Mouse (Mus musculus) C2C12 (cell line): ENCODE results near the gene Esrra.

Experiments used
- CEBPB ChIP-seq: IDR thresholded peaks from one replicate; pipeline ENCODE4 v1.6.1; 2011; ENCODE audit warnings: low read depth, mild to moderate bottlenecking, control low read depth, moderate library complexity
- CTCF ChIP-seq: IDR thresholded peaks from one replicate; pipeline ENCODE4 v1.5.1; 2011; ENCODE audit not compliant: control insufficient read depth, insufficient read depth, insufficient read length
- FOSL1 ChIP-seq: IDR thresholded peaks from one replicate; pipeline ENCODE4 v1.8.0; 2011; ENCODE audit warnings: mild to moderate bottlenecking, low read length; ENCODE audit not compliant: poor library complexity, insufficient read depth, severe bottlenecking
- MAX ChIP-seq: IDR thresholded peaks from one replicate; pipeline ENCODE4 v1.6.1; 2011; ENCODE audit warnings: mild to moderate bottlenecking, control low read depth
- MYOD1 ChIP-seq: IDR thresholded peaks from one replicate; pipeline ENCODE4 v1.6.1; 2011; ENCODE audit warnings: low read depth; ENCODE audit not compliant: control insufficient read depth, insufficient read length
- MYOG ChIP-seq: IDR thresholded peaks from one replicate; pipeline ENCODE4 v1.6.1; 2011; ENCODE audit not compliant: control insufficient read depth, insufficient read length; ENCODE audit errors: extremely low read depth
- USF1 ChIP-seq: IDR thresholded peaks from one replicate; pipeline ENCODE4 v1.6.1; 2011; ENCODE audit warnings: low read depth, mild to moderate bottlenecking, control low read depth, moderate library complexity

- TF ChIP-seq MYOG = no peak
- no peak for TF ChIP-seq CTCF
- TF ChIP-seq USF1 = no peak
- no peak for TF ChIP-seq MYOD1
- no peak for TF ChIP-seq CEBPB
- no peak for TF ChIP-seq FOSL1
- no peak for TF ChIP-seq MAX
These were observed 10.4 kb upstream of the Esrra start for GRCm38 (mm10) chr19:6932018-6932417.
